Comparison of ENCODE assay signal across 8 mouse cellular contexts in the genomic region with DNA sequence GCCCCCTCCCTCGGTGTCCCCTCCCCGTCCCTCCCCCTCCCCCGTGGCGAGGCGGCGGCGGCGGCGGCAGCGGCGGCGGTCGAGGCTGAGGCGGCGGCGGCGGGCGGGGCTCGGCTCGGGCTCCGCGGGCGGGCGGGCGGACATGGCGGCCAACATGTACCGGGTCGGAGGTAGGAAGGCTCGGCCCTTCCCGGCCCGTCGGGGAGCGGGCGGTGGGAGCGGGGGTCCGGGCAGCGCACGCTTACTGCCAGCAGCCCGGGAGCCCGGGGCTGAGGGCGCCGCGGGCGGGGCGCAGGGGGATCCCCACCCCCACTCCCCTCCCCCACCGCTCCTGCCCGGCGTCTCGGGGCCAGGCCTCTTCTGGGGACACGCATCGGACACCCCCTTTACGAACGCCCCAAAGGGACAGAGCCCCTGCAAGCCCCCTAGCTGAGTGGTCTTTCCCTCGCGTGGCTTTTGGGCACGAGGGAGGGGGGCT. TPM values are rescaled to one million over a fixed set of nuclear protein-coding genes. Genes with fewer than 3 reads are reported as not detected.
DNase-seq lines count a peak whose midpoint lies in the region; ATAC-seq lines count a peak whose summit lies in the region.

Gene Mta3 (plus strand): TSS at position 48 of the 478 bp plus-strand sequence.

- DNase-seq in cerebellum, postnatal 36 days: peak; percentile 66 to 73
- peak; percentile 45 to 47 for DNase-seq in gastrocnemius, adult 8-10 months (ENCODE audit: low spot score in 2 of 2)
- peak; percentile 35 for DNase-seq in hindbrain, embryonic 14.5 days (ENCODE audit: low spot score)
- peak; percentile 53 for DNase-seq in layer of hippocampus, postnatal 25 days (ENCODE audit: extremely low spot score in 1 of 2, low spot score in 1 of 2)
- peak; percentile 71 for DNase-seq in lung, postnatal 14 days
- peak; percentile 63 for DNase-seq in retina, embryonic 14.5 days (ENCODE audit: low spot score)
- DNase-seq in urinary bladder, postnatal 10 days (ENCODE audit: low spot score): peak; percentile 40

- H3K4me2 ChIP-seq in hindbrain, embryonic 14.5 days (replicated peaks): peak within 1 kb of the TSS; percentile 93

- H3K27me3 ChIP-seq in hindbrain, embryonic 14.5 days (ENCODE audit: control insufficient read depth, insufficient read depth, low read length): no peaks in the 10 kb centered on the region

- peaks cover 15% of the 10 kb centered on the region for H3K4me1 ChIP-seq in hindbrain, embryonic 14.5 days (replicated peaks; ENCODE audit: control insufficient read depth, insufficient read depth, low read length)

- H3K4me3 ChIP-seq in hindbrain, embryonic 14.5 days (replicated peaks; ENCODE audit: low read length): peak within 1 kb of the TSS; percentile 90

- H3K9me3 ChIP-seq in hindbrain, embryonic 14.5 days (ENCODE audit: control insufficient read depth, low read length): no peaks in the 10 kb centered on the region

- peak within 1 kb of the TSS; percentile 87 for H3K9ac ChIP-seq in hindbrain, embryonic 14.5 days

- no peak for ATAC-seq in activated CD4-positive, CD25-positive, alpha-beta regulatory T cell, adult 4 months
- peak; percentile 72 for ATAC-seq in hindbrain, embryonic 14.5 days (ENCODE audit: low FRiP score)

- peaks cover 4% of the 10 kb centered on the region; the same call in 1 of the 2 replicates for H3K36me3 ChIP-seq in hindbrain, embryonic 14.5 days (replicated peaks; ENCODE audit: control insufficient read depth, insufficient read depth)

- H3K27ac ChIP-seq in hindbrain, embryonic 14.5 days: peak within 1 kb of the TSS; percentile 90

- WGBS in hindbrain, embryonic 14.5 days: 2% methylated on average over 33 of the region's 56 CpGs

RNA-seq across cellular contexts. Expression of gene Mta3, which starts in this region (rescaled TPM):
- 10 to 100 TPM; 73.0 to 86.2 TPM for polyA plus RNA-seq in activated CD4-positive, CD25-positive, alpha-beta regulatory T cell, adult 4 months (2017; shearing (Covaris generic))
- total RNA-seq in gastrocnemius, adult 8-10 months (2022): 1 to 10 TPM; 6.1 to 8.8 (median 7.3) TPM
- polyA plus RNA-seq in hindbrain, embryonic 14.5 days (2014; fragmentation: Nextera tagmentation; extraction: Ambion mirVana): 34.3 and 34.8 TPM in 2 replicates
- total RNA-seq in layer of hippocampus, postnatal 25 days (2021): 10 to 100 TPM; 83.8 to 89.0 TPM

Comparison
In these comparisons a context has a peak if more than half of its experiments do, and no peak if none do; other contexts are left out.
1. RNA of gene Mta3 (total RNA-seq): 83.8 to 89.0 TPM in layer of hippocampus, postnatal 25 days; 6.1 to 8.8 TPM in gastrocnemius, adult 8-10 months; every median in the first group is over 4 times any median in the second.
2. Peak in every context shown above with its lines, with median percentiles within 50 percentile points of each other: DNase-seq.